Mouse (Mus musculus): Measurements from ENCODE around the gene Vmn1r204.
"Not testable (repeated sequence)": the region's sequence is repeated elsewhere in the genome, so short reads cannot be mapped to it uniquely, and the experiment has no call there.

DNA sequence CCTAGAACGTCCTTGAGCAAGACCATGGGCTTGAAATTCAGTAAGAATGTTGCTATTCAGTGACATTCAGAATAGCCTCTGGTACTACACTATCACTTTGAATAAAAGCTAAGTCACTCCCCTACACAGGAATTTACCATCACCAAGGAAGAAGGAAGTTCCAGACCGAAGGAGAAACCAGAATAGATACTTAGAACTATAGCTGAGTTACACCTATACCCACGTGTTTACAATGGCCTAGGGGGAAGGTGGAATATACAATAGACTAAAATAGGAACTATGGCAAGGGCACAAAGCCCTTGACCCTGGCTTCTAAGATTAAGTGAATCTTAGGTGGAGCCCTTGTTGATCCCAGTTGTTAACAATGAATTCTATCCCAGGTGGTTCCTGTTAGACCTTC, 21.9 kb downstream of the Vmn1r204 start:
- not testable (repeated sequence) for TF ChIP-seq POLR2A, CTCF (IDR thresholded peaks at IDR 0.05; ENCODE audit: extremely low read depth, insufficient read depth, low read length)
